Mouse (Mus musculus) inflammation-experienced regulatory T-cells, adult 6 months (primary cell): Measurements from ENCODE around the gene Cfap44. TPM values are rescaled to one million over a fixed set of nuclear protein-coding genes. Genes with fewer than 3 reads are reported as not detected.

ENCODE experiments used
- polyA plus RNA-seq, 3 experiments: library from polyadenylated mRNA; unstranded; fragments of 100-300 nt; shearing (Covaris generic); gene quantifications; one replicate each; pipeline ENCODE4 v1.2.1; 2017

Cfap44 gene
- polyA plus RNA-seq, 3 experiments from 2014 or later: not detected

Other genes with a start within 250 kb of the Cfap44 start
- 1 to 10 TPM; 3.2 to 6.5 (median 5.5) TPM for gene Usf3, start 221.6 kb upstream of the Cfap44 start, polyA plus RNA-seq
- 10 to 100 TPM; 26.2 to 29.9 (median 29.5) TPM for gene Sidt1, start 61.6 kb upstream of the Cfap44 start, polyA plus RNA-seq
- gene Spice1, start 47.7 kb upstream of the Cfap44 start, polyA plus RNA-seq: 10 to 100 TPM; 22.2 to 25.8 (median 25.3) TPM
- gene Boc, start 164.1 kb downstream of the Cfap44 start, polyA plus RNA-seq: under 1 TPM; 0.20 to 0.42 (median 0.41) TPM